Mouse (Mus musculus) kidney, adult 2 months (tissue): Measurements from ENCODE around the gene 4930402H24Rik.

Experiments
- CTCF ChIP-seq: fragments of 200-500 bp; conservative IDR thresholded peaks from 2 replicates; pipeline ENCODE4 v1.5.1; 2011; ENCODE audit warnings: low read depth, mild to moderate bottlenecking, control low read depth, low read length, moderate library complexity, mixed read lengths; ENCODE audit not compliant: insufficient read depth, insufficient read length
- POLR2A ChIP-seq: fragments of 200-500 bp; IDR thresholded peaks from one replicate; pipeline ENCODE4 v1.6.1; 2011; ENCODE audit warnings: low read depth, low read length, control low read depth

- TF ChIP-seq POLR2A (no peak), CTCF (no peak; the same call in 1 of the 2 replicates)
Measured at GRCm38 (mm10) chr2:130813729-130814128, 92.5 kb downstream of the 4930402H24Rik start.
